Mouse (Mus musculus): ENCODE data around the gene Adck1.

DNA sequence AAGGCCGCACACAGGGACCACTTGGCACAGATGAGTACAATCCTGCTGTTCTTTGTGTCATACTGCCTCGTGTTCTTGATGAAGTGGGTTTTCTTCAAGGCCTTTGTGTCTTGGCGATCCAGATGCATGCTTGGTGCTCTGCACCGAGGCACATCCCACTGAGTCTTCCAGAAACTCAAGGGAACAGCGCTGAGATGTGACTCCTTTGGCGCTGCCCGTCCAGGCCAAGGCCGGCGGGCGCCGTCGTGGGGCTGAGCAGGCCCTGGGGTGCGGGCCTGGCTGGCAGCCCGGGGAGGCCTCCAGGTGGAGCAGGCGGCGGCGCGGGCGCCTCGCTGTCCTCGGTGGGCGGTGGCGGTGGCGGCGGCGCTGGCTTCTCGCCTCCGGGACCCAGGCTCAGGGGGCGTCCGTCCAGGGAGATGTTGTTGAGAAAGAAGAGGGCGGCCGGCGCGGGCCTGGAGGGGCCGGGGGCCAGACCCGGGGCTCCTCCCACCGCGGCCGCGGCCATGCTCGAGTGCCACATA is 6.1 kb upstream of the Adck1 start:
- no peak for TF ChIP-seq CTCF (IDR thresholded peaks at IDR 0.05; ENCODE audit: extremely low read depth, insufficient read length, insufficient replicate concordance, low read depth, low read length)
- TF ChIP-seq POLR2A (IDR thresholded peaks at IDR 0.05; ENCODE audit: low read depth, low read length) = no peak

Data from small intestine, adult 2 months (tissue).